Mouse (Mus musculus): Measurements from ENCODE around the gene Kif5a.
A peak's percentile ranks its signal among the peaks of the same experiment; 100 is the strongest.
"Not testable (repeated sequence)": the region's sequence is repeated elsewhere in the genome, so short reads cannot be mapped to it uniquely, and the experiment has no call there.

The Kif5a gene

GRCm38 (mm10) chr10:127262548-127263398 lies at the start of gene Kif5a:
Gene Kif5a, minus strand, starts transcription at chr10:127263348.
- peak; percentile 29 for DNase-seq

GRCm38 (mm10) chr10:127312858-127313257 lies 49.7 kb upstream of the Kif5a start:
- DNase-seq = no peak

GRCm38 (mm10) chr10:127312356-127312676 lies 49.2 kb upstream of the Kif5a start:
- DNase-seq = peak; percentile 86

- peak; percentile 96 for DNase-seq
Observed at GRCm38 (mm10) chr10:127311476-127312355, 48.6 kb upstream of the Kif5a start, which contains the start of gene Mars. Gene Mars, minus strand, starts transcription at chr10:127311786.

GRCm38 (mm10) chr10:127310523-127311475 lies 47.7 kb upstream of the Kif5a start:
- no peak for DNase-seq

GRCm38 (mm10) chr10:127309167-127309566 lies 46.0 kb upstream of the Kif5a start:
- not testable (repeated sequence) for DNase-seq

- no peak for DNase-seq
Observed at GRCm38 (mm10) chr10:127303136-127303535, 40.0 kb upstream of the Kif5a start.

- DNase-seq = no peak
Observed at GRCm38 (mm10) chr10:127300361-127300760, 37.2 kb upstream of the Kif5a start.

- DNase-seq = no peak
Observed at GRCm38 (mm10) chr10:127297015-127297871, 34.1 kb upstream of the Kif5a start.

GRCm38 (mm10) chr10:127295986-127296794 lies 33.0 kb upstream of the Kif5a start:
- no peak for DNase-seq

DNA sequence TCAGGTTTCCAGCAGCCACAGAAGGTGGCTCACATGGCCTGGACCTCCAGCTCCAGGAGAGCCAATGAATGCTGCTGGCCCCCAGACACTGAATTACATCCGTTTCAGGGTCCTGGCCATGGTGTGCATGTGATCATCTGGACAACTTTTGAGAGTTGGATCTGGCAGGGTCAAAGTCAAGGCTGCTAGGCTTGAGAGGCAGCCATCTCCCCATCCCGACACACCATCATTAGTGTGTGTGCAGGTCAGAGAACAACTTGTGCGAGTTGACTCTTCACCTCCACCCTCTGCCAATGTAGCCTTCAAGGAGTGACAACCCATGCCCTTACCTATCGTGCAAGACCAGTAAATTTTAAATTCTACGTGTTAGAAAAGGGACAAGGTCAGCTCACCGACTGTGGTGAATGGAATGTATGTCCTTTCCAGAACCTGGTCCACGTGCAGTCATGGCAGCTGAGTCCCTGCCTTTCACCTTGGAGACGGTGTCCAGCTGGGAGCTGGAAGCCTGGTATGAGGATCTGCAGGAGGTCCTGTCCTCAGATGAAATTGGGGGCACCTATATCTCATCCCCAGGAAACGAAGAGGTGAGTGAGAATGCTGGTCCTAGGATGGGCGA lies 31.9 kb upstream of the Kif5a start:
- no peak for DNase-seq

GRCm38 (mm10) chr10:127293590-127294113 lies 30.5 kb upstream of the Kif5a start:
- DNase-seq = no peak

GRCm38 (mm10) chr10:127292987-127293538 lies 29.9 kb upstream of the Kif5a start:
- DNase-seq = peak; percentile 24

DNA sequence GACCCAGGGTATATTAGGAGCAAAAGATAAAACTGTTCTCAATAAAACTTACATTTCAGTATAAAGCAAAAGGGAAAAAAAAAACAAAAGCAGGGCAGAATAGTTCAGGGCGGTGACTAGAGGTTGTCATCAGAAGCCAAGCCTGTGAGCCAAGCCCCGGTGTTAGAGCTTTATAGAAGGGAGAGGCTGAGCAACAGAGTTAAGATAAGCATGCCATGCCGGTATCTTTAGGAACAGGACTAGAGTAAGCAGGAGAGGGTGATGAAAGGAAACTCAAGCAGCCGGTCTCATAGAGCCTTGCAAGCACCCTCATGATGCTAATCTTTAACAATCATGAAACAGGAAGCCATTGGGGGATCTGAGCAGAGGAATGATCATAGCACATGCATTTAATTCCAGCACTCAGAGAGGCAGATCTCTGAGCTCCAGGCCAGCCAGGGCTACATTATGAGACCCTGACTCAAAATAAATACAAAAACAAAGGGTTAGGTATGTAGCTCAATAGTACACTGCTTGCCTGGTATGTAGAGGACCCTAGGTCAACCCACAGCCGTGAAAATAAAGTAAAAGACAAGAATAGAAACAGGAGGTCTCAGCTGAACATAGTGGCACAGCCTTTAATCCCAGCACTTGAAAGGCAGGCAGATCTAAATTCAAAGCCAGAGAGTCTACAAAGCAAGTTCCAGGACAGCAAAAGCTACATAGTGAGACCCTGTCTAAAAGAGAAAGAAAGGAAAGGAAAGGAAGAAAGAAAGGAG lies 28.9 kb upstream of the Kif5a start:
- no peak for DNase-seq

- DNase-seq = peak; percentile 75
Observed at GRCm38 (mm10) chr10:127290930-127291880, 28.1 kb upstream of the Kif5a start.

DNA sequence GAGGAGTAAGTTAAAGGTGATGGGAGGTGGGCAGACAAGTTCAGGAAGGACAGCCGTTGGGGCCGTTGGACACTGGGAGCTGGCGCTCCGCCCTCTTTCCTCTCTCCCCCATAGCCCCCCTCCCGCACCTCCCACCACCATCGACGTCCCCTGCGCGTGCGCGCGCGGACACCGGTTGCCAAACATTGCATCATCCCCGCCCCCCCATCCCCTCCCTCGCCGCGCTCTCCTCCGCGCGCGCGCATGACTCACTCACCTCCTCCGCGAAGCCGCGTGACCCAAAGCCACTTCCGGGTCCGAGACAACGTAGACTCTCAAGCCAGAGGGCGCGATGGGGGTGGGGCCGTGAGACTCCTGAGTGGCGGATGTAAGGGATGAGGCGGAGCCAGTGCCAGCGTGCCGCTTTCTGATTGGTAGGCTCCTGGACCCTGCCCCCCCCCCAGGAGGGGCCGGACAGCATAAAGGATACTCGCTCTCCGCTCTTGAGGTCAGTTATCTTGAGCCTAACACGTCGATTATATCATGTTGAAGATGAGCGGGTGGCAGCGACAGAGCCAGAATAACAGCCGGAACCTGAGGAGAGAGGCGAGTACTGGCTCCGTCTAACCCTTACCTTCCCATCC lies 27.3 kb upstream of the Kif5a start:
- peak; percentile 100 for DNase-seq

GRCm38 (mm10) chr10:127289573-127290191 lies 26.5 kb upstream of the Kif5a start:
- peak; percentile 79 for DNase-seq
